ENCODE assay signal across 27 mouse cellular contexts in the genomic region with DNA sequence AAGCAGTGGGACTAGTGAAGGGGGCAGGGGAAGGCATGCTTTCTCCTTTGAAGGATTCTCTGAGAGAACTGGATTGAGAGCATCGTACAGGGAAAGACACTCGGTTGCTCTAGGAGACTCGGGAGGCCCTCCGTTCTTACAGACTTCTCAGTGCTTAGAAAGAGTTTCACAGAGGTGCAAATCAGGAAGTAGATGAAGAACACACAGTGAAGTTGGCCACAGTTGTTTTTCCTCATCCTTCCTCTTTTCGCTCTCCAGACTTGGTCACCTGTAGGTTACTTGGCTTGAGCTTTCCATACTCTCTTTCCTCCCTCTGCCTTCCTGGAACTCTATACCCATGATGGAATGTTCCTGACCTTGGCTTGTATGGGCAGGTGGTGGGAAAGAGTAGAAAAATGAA. TPM values are rescaled to one million over a fixed set of nuclear protein-coding genes. Genes with fewer than 3 reads are reported as not detected.
DNase-seq lines count a peak whose midpoint lies in the region; ATAC-seq and TF ChIP-seq lines count a peak whose summit lies in the region.
"Had no signal": no experiment of that assay in that cellular context is flagged by ENCODE, and none has a peak within 500 bp of the region (broad histone marks: within the 10 kb centered on the region; RNA-seq: fewer than 3 reads in every experiment).

No protein-coding gene starts in this region.

- DNase-seq in B cell, adult 2 months, result peak; percentile 19 to 31
- DNase-seq in CH12.LX (ENCODE audit: extremely low read depth), result no peak
- DNase-seq in yolk sac, embryonic 10.5 days (ENCODE audit: low spot score), result no peak
- no peak for DNase-seq in cerebellum, adult 18-20 months
- DNase-seq in layer of hippocampus, postnatal 10 days (ENCODE audit: low spot score in 2 of 2), result no peak
- no peak for DNase-seq in liver, embryonic 11.5 days (ENCODE audit: low spot score)
- DNase-seq: adrenal gland, adult 2 months; adrenal gland, postnatal 25 days; cerebellum, adult 2 months; cerebellum, adult 9-11 months; cerebellum, postnatal 25 days; embryo, embryonic 11 days; gastrocnemius, postnatal 10 days; gastrocnemius, postnatal 36 days; heart, adult 11 months had no signal

- dilution Hi-C loops in CH12.LX (cut with MboI; ENCODE audit: extremely low pct_ligation_motif_present, extremely low pct_unique_long_range_greater_than_20kb, low sequenced_read_pairs), result no loop called here

- no peak for TF ChIP-seq RAD21 in CH12.LX (IDR thresholded peaks at IDR 0.05; ENCODE audit: low read depth, low read length)

- no peak for TF ChIP-seq EP300 in CH12.LX (IDR thresholded peaks at IDR 0.05; ENCODE audit: low read length)

- no peaks in the 10 kb centered on the region for H3K9me3 ChIP-seq in CH12.LX (replicated peaks; ENCODE audit: low read length)
- no peaks in the 10 kb centered on the region for H3K9me3 ChIP-seq in liver, embryonic 11.5 days (ENCODE audit: control insufficient read depth, low read length)
- H3K9me3 ChIP-seq: embryonic facial prominence, embryonic 10.5 days; embryonic facial prominence, embryonic 13.5 days; forebrain, embryonic 12.5 days; forebrain, embryonic 15.5 days; G1E; hindbrain, embryonic 10.5 days; hindbrain, embryonic 13.5 days had no signal

- no peaks in the 10 kb centered on the region for H3K27me3 ChIP-seq in CH12.LX (replicated peaks)
- no peaks in the 10 kb centered on the region for H3K27me3 ChIP-seq in liver, embryonic 11.5 days (replicated peaks; ENCODE audit: control insufficient read depth, insufficient read depth, low read length)
- H3K27me3 ChIP-seq: embryonic facial prominence, embryonic 13.5 days; forebrain, embryonic 12.5 days; forebrain, embryonic 15.5 days; hindbrain, embryonic 13.5 days had no signal

- 69% methylated on average over 5 of the region's 5 CpGs for WGBS in liver, embryonic 11.5 days

- no peak for TF ChIP-seq POLR2A in CH12.LX (IDR thresholded peaks at IDR 0.05; ENCODE audit: low read depth, low read length)

- H3K27ac ChIP-seq in CH12.LX (ENCODE audit: insufficient read depth, low read depth), result peak overlapping the region; percentile 46
- H3K27ac ChIP-seq in liver, embryonic 11.5 days (ENCODE audit: low read depth, low read length), result no peak overlapping the region
- H3K27ac ChIP-seq: embryonic facial prominence, embryonic 10.5 days; embryonic facial prominence, embryonic 13.5 days; forebrain, embryonic 12.5 days; forebrain, embryonic 15.5 days; hindbrain, embryonic 10.5 days; hindbrain, embryonic 13.5 days had no signal

- peak overlapping the region; percentile 33; the same call in 1 of the 2 replicates for H3K9ac ChIP-seq in CH12.LX (ENCODE audit: insufficient read depth, low read depth)
- H3K9ac ChIP-seq in liver, embryonic 11.5 days (ENCODE audit: low read depth, low read length), result no peak overlapping the region
- H3K9ac ChIP-seq: embryonic facial prominence, embryonic 13.5 days; forebrain, embryonic 12.5 days; forebrain, embryonic 15.5 days; hindbrain, embryonic 13.5 days had no signal

- in situ Hi-C loops in CH12.LX (cut with MboI; ENCODE audit: low pct_ligation_motif_present, low pct_unique_long_range_greater_than_20kb, low sequenced_read_pairs), result no loop called here

- peak overlapping the region; percentile 36 for H3K4me2 ChIP-seq in CH12.LX (ENCODE audit: insufficient read depth, low read depth, poor library complexity, severe bottlenecking)
- no peak overlapping the region for H3K4me2 ChIP-seq in liver, embryonic 11.5 days
- H3K4me2 ChIP-seq: embryonic facial prominence, embryonic 13.5 days; forebrain, embryonic 12.5 days; forebrain, embryonic 15.5 days; heart, embryonic 11.5 days; hindbrain, embryonic 13.5 days had no signal

- no peak overlapping the region for H3K4me3 ChIP-seq in CH12.LX (replicated peaks in 1 of 3; ENCODE audit: low read depth in 2 of 3, low read length in 2 of 3, poor library complexity in 1 of 3)
- H3K4me3 ChIP-seq in liver, embryonic 11.5 days (ENCODE audit: low read depth, low read length), result no peak overlapping the region
- H3K4me3 ChIP-seq: embryonic facial prominence, embryonic 10.5 days; embryonic facial prominence, embryonic 13.5 days; erythroblast, embryonic 14.5 days; forebrain, embryonic 12.5 days; forebrain, embryonic 15.5 days; hindbrain, embryonic 10.5 days; hindbrain, embryonic 13.5 days had no signal

- H3K79me2 ChIP-seq in CH12.LX (replicated peaks; ENCODE audit: control insufficient read depth, extremely low read depth, insufficient read depth, poor library complexity, severe bottlenecking), result no peaks in the 10 kb centered on the region

- no peak for TF ChIP-seq CTCF in CH12.LX (conservative IDR thresholded peaks at IDR 0.05 in 1 of 2, IDR thresholded peaks at IDR 0.05 in 1 of 2; ENCODE audit: low read depth in 2 of 2, low read length in 2 of 2)

- peaks cover 13 to 54% of the 10 kb centered on the region in 2 experiments for H3K36me3 ChIP-seq in CH12.LX (replicated peaks in 1 of 2; ENCODE audit: control insufficient read depth in 1 of 2, insufficient read depth in 1 of 2, low read length in 1 of 2)
- no peaks in the 10 kb centered on the region for H3K36me3 ChIP-seq in liver, embryonic 11.5 days (ENCODE audit: control insufficient read depth, insufficient read depth, low read length)
- H3K36me3 ChIP-seq: embryonic facial prominence, embryonic 10.5 days; embryonic facial prominence, embryonic 13.5 days; forebrain, embryonic 12.5 days; forebrain, embryonic 15.5 days; G1E; hindbrain, embryonic 10.5 days; hindbrain, embryonic 13.5 days had no signal

- peaks cover 0 to 34% of the 10 kb centered on the region in 2 experiments; a peak in 2 of 4 replicates for H3K4me1 ChIP-seq in CH12.LX (ENCODE audit: control insufficient read depth in 1 of 2, insufficient read depth in 2 of 2)
- no peaks in the 10 kb centered on the region for H3K4me1 ChIP-seq in liver, embryonic 11.5 days (replicated peaks; ENCODE audit: control insufficient read depth, insufficient read depth, low read length)
- H3K4me1 ChIP-seq: embryonic facial prominence, embryonic 10.5 days; embryonic facial prominence, embryonic 13.5 days; forebrain, embryonic 12.5 days; forebrain, embryonic 15.5 days; hindbrain, embryonic 10.5 days; hindbrain, embryonic 13.5 days had no signal

- peak; percentile 80 for ATAC-seq in granulocyte monocyte progenitor cell, adult 5-6 weeks (replicated peaks; ENCODE audit: poor library complexity, severe bottlenecking)
- ATAC-seq in megakaryocyte progenitor cell, adult 5-6 weeks (replicated peaks; ENCODE audit: poor library complexity), result peak; percentile 80
- ATAC-seq in liver, embryonic 11.5 days (replicated peaks; ENCODE audit: low FRiP score), result no peak
- ATAC-seq: forebrain, embryonic 15.5 days; hindbrain, embryonic 16.5 days had no signal

TF ChIP-seq in CH12.LX, 34 proteins besides CTCF, POLR2A, EP300 and RAD21:
- TF ChIP-seq ELF1 (IDR thresholded peaks at IDR 0.05; ENCODE audit: low read depth, low read length) (peak; percentile 41; the same call in 1 of the 2 replicates), RCOR1 (conservative IDR thresholded peaks at IDR 0.05; ENCODE audit: low read depth, low read length) (no peak)

RNA-seq across cellular contexts. Expression of a gene that starts 35.2 kb away (rescaled TPM):
- 46.3 and 57.0 TPM in 2 replicates for total RNA-seq in CH12.LX (2012; rRNA removed)
- total RNA-seq in CH12.LX (2014; rRNA removed), result 111 TPM in 2 replicates
- 126 and 127 TPM in 2 replicates for polyA plus RNA-seq in CH12.LX (2012; ENCODE audit: insufficient read length, low read depth)
- total RNA-seq in granulocyte monocyte progenitor cell, adult 5-6 weeks (2014; fragmentation: Nextera tagmentation), result 42.2 and 43.0 TPM in 2 replicates
- 67.4 and 76.6 TPM in 2 replicates for total RNA-seq in granulocyte monocyte progenitor cell, adult 5-6 weeks (2017)
- total RNA-seq in megakaryocyte progenitor cell, adult 5-6 weeks (2015), result 67.7 and 88.1 TPM in 2 replicates
- 66.5 and 89.6 TPM in 2 replicates for total RNA-seq in megakaryocyte progenitor cell, adult 5-6 weeks (2017)
- under 1 TPM; 0.47 to 0.91 TPM for total RNA-seq in layer of hippocampus, postnatal 10 days (2021)
- polyA plus RNA-seq in liver, embryonic 11.5 days (2014; fragmentation: Nextera tagmentation; extraction: Ambion mirVana), result 3.1 and 3.7 TPM in 2 replicates
- polyA plus RNA-seq: erythroblast, embryonic 14.5 days had no signal

Comparison
In these comparisons a context has a peak if more than half of its experiments do, and no peak if none do; other contexts are left out.
1. DNase-seq: peak in B cell, adult 2 months (2 of 2); none in CH12.LX (single experiment), yolk sac, embryonic 10.5 days (single experiment), cerebellum, adult 18-20 months (0 of 2), layer of hippocampus, postnatal 10 days (0 of 2) and liver, embryonic 11.5 days (single experiment).
2. RNA of a gene that starts 35.2 kb away (total RNA-seq): 46.3 to 111 TPM in CH12.LX, 66.5 to 89.6 TPM in megakaryocyte progenitor cell, adult 5-6 weeks and 42.2 to 76.6 TPM in granulocyte monocyte progenitor cell, adult 5-6 weeks; 0.47 to 0.91 TPM in layer of hippocampus, postnatal 10 days; every median in the first group is over 10 times any median in the second.